Mouse (Mus musculus): ENCODE data around the gene Cdcp2.

DNA sequence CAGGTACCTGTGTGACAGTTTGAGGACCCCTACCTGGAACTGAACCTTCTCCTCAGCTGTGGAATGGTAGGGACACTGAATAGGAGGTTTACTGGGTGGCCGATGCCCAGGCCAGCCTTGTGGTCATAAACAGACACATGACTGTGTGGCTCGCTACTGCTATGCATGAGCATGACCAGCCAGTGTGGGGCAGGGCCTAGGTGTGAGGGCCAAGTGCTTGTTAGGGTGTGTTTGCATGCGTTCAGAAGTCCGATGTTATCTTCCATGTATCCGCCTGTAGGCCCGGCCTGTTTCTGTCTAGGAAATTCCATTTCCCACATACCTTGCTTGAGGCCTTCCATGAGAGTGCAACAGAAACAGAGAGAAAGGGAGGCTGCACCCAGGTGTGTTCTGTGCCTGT lies 24.0 kb downstream of the Cdcp2 start:
- TF ChIP-seq CTCF (IDR thresholded peaks at IDR 0.05; ENCODE audit: insufficient read depth, low read depth, low read length) = no peak
- no peak for TF ChIP-seq POLR2A (IDR thresholded peaks at IDR 0.05; ENCODE audit: insufficient read depth, low read depth, low read length)
